Mouse (Mus musculus) lung, postnatal 14 days (tissue): ENCODE results near the gene 2310022A10Rik.

Experiments
- DNase-seq: peaks from one replicate; pipeline ENCODE4 v3.0.0; 2021

2310022A10Rik gene

GRCm38 (mm10) chr7:27541431-27541830, 11.6 kb upstream of the 2310022A10Rik start:
- DNase-seq, result no peak

- DNase-seq, result no peak
Measured at GRCm38 (mm10) chr7:27541922-27542321, 11.1 kb upstream of the 2310022A10Rik start.

GRCm38 (mm10) chr7:27542392-27543033, 10.5 kb upstream of the 2310022A10Rik start:
- DNase-seq, result peak; percentile 83

- no peak for DNase-seq
Measured at GRCm38 (mm10) chr7:27543065-27543464, 10.0 kb upstream of the 2310022A10Rik start.

GRCm38 (mm10) chr7:27543851-27544250, 9.2 kb upstream of the 2310022A10Rik start:
- DNase-seq, result no peak

- no peak for DNase-seq
Measured at GRCm38 (mm10) chr7:27544675-27545370, 8.2 kb upstream of the 2310022A10Rik start.

GRCm38 (mm10) chr7:27549597-27549996, 3.4 kb upstream of the 2310022A10Rik start:
- DNase-seq, result no peak

GRCm38 (mm10) chr7:27552070-27552469, 963 bp upstream of the 2310022A10Rik start:
- DNase-seq, result no peak

GRCm38 (mm10) chr7:27560291-27560887, 7.4 kb downstream of the 2310022A10Rik start:
- no peak for DNase-seq

- no peak for DNase-seq
Measured at GRCm38 (mm10) chr7:27560978-27561377, 7.9 kb downstream of the 2310022A10Rik start.

GRCm38 (mm10) chr7:27569580-27570224, 16.7 kb downstream of the 2310022A10Rik start:
- DNase-seq, result no peak

GRCm38 (mm10) chr7:27572133-27572532, 19.1 kb downstream of the 2310022A10Rik start:
- DNase-seq, result no peak

GRCm38 (mm10) chr7:27574124-27574880, 21.3 kb downstream of the 2310022A10Rik start:
- DNase-seq, result no peak

GRCm38 (mm10) chr7:27576914-27577313, 23.9 kb downstream of the 2310022A10Rik start:
- DNase-seq, result peak; percentile 57

GRCm38 (mm10) chr7:27577589-27577988, 24.6 kb downstream of the 2310022A10Rik start:
- no peak for DNase-seq

- no peak for DNase-seq
Measured at GRCm38 (mm10) chr7:27578465-27578864, 25.4 kb downstream of the 2310022A10Rik start.

GRCm38 (mm10) chr7:27580380-27581174, 27.5 kb downstream of the 2310022A10Rik start:
- no peak for DNase-seq

- DNase-seq, result no peak
Measured at GRCm38 (mm10) chr7:27586861-27587260, 33.8 kb downstream of the 2310022A10Rik start.

- DNase-seq, result no peak
Measured at GRCm38 (mm10) chr7:27587741-27588140, 34.7 kb downstream of the 2310022A10Rik start.

GRCm38 (mm10) chr7:27590088-27590487, 37.1 kb downstream of the 2310022A10Rik start:
- DNase-seq, result no peak

GRCm38 (mm10) chr7:27590566-27591213, 37.7 kb downstream of the 2310022A10Rik start:
- DNase-seq, result no peak
